Mouse (Mus musculus) neural tube, embryonic 14.5 days (tissue): ENCODE measurements around the gene Rere. TPM values are rescaled to one million over a fixed set of nuclear protein-coding genes. Genes with fewer than 3 reads are reported as not detected.
A peak's percentile ranks its signal among the peaks of the same experiment; 100 is the strongest.

Experiments
- ATAC-seq: fragments of 200-750 bp; cut with Nextera tagmentation; 2 replicates; pipeline ENCODE4 v1.8.0; 2017; ENCODE audit warnings: low read depth, mild to moderate bottlenecking, moderate TSS enrichment, moderate library complexity
- H3K27ac ChIP-seq: fragments of 300-500 bp; sonication (generic); 2 replicates; pipeline ENCODE4 v1.5.1; 2014; ENCODE audit warnings: low read depth, mild to moderate bottlenecking, control low read depth, low read length, moderate library complexity, mixed read lengths
- H3K27me3 ChIP-seq: fragments of 300-500 bp; sonication (generic); 2 replicates; pipeline ENCODE4 v1.6.1; 2014; ENCODE audit warnings: low read length; ENCODE audit not compliant: control insufficient read depth, insufficient read depth
- H3K36me3 ChIP-seq: fragments of 300-500 bp; sonication (generic); 2 replicates; pipeline ENCODE4 v1.6.1; 2014; ENCODE audit warnings: low read length, mixed read lengths; ENCODE audit not compliant: control insufficient read depth, insufficient read depth
- H3K4me1 ChIP-seq: fragments of 300-500 bp; sonication (generic); 2 replicates; pipeline ENCODE4 v1.6.1; 2014; ENCODE audit warnings: low read length; ENCODE audit not compliant: control insufficient read depth, insufficient read depth
- H3K4me2 ChIP-seq: fragments of 300-500 bp; sonication (generic); 2 replicates; pipeline ENCODE4 v1.6.1; 2014; ENCODE audit warnings: mild to moderate bottlenecking, low read depth, low read length, control low read depth
- H3K4me3 ChIP-seq: fragments of 300-500 bp; sonication (generic); 2 replicates; pipeline ENCODE4 v1.5.1; 2014; ENCODE audit warnings: low read depth, low read length, control low read depth, mixed read lengths
- H3K9ac ChIP-seq: fragments of 300-500 bp; sonication (generic); replicated peaks from 2 replicates; pipeline ENCODE4 v1.6.1; 2014; ENCODE audit warnings: low read depth, mild to moderate bottlenecking, control low read depth, low read length, mixed read lengths
- H3K9me3 ChIP-seq: fragments of 300-500 bp; sonication (generic); 2 replicates; pipeline ENCODE4 v1.6.1; 2016; ENCODE audit warnings: low read length; ENCODE audit not compliant: control insufficient read depth
- WGBS: fragments of 180-500 bp; shearing (Covaris S2); extraction: QIAGEN DNeasy Blood & Tissue Kit; methylation state at CpG from one replicate; pipeline ENCODE4 v1.1.7; 2014; 5-methylcytosine and 5-hydroxymethylcytosine counted together
- polyA plus RNA-seq: library from polyadenylated mRNA; unstranded; fragments of >200 nt; fragmentation: Nextera tagmentation; extraction: Ambion mirVana; gene quantifications from 2 replicates; pipeline ENCODE4 v1.2.1, GENCODE M21; 2014

The Rere gene
- polyA plus RNA-seq, 1 experiment from 2014 or later: 50.7 TPM

DNA sequence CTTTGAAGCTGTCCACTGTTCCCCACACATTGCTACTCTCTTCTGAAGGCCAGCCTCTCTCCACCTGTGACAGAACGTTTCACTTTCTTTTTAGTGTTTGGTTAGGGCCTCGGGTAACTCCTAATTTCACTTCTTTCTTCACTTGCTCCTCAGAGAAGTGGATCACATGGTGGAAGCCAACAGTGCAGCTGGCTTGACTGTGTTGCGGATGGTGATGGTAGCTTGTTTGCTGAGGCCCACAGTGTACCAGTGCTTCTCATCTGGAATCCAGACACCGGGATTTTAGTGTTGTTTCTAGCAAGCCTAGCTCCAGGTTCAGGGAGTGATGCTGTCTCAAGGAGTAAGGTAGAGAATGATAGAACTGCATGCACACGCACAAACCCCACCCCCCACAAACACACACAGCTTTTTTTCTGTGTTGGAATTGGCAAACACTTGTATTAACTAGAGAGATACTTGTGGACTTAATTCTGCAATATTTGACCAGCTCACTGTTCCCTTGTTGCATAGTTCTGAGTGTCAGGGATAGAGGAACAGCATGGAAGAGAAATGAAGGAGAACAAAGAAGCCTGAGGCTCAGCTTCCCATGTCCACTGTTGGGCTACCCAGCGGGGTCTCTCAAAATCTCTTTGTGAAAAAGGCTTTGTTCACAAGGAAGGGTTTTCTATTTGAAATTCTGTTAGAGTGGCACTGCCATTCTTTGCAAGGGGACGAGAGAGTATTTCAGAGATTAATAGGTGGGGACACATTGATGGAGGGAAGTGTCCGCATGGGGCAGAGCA is 144.8 kb downstream of the Rere start:
- no peak overlapping the region for H3K4me3 ChIP-seq
- H3K27me3 ChIP-seq: no peaks in the 10 kb centered on the region
- peaks cover 28% of the 10 kb centered on the region for H3K4me1 ChIP-seq
- H3K9me3 ChIP-seq: no peaks in the 10 kb centered on the region
- peak overlapping the region; percentile 88 for H3K27ac ChIP-seq
- WGBS: 39% methylated on average over 8 of the region's 8 CpGs
- no peak for ATAC-seq
- no peak overlapping the region; the same call in 1 of the 2 replicates for H3K4me2 ChIP-seq
- H3K9ac ChIP-seq: peak overlapping the region; percentile 34; the same call in 1 of the 2 replicates
- H3K36me3 ChIP-seq: no peaks in the 10 kb centered on the region

DNA sequence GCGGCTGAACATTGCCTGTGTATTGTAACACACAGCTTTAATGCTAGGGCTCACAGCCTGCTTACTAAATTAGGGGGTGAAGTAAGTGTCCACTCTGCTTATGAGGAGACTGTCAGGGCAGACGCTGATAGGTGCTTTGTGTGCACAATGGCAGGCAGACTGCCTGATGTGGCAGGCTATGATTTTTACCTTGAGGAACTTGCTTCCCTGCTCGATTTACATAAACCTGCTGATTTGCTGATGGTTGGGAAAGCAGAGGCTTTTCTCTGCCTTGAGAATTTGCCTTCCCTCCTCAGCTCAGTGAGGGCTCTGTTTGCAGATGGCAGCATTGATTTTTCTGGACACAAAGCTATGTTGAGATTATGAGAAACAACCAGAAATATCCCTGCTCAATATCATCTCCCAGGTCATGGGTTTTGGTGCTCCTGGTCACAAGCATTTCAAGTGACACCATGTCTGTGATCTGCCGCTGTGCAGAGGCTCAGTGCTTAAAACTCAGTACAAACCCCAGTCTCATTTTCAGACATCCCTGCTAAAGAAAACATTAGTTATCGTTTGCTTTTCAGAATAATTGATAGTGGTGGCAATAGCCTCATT is 145.5 kb downstream of the Rere start:
- Histone ChIP-seq H3K27ac (peak overlapping the region; percentile 88), H3K4me2 (no peak overlapping the region), H3K9ac (peak overlapping the region; percentile 34; the same call in 1 of the 2 replicates), H3K4me3 (no peak overlapping the region), H3K36me3 (no peaks in the 10 kb centered on the region), H3K27me3 (no peaks in the 10 kb centered on the region), H3K9me3 (no peaks in the 10 kb centered on the region), H3K4me1 (peaks cover 28% of the 10 kb centered on the region)
- 9% methylated on average over 5 of the region's 5 CpGs for WGBS
- ATAC-seq: peak; percentile 47

DNA sequence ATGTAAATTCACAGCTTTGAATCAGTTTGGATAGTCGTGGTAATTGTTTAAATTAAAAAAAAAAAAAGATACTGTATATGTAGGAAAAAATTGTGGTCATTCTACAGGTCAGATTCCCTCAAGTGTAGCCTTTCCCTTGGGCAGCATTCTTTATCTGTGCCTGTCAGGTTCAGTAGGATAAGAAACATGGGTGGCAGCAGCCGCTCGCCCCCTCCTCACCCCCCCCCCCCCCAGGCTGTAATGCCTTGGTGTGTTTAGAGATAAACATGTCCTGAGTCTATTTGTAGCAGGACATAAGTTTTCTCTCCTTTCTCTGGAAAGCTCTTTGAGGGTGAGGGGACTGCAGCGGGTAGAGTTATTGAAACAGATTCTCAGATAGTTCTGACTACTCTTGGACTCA is 147.3 kb downstream of the Rere start:
- H3K4me3 ChIP-seq: no peak overlapping the region
- ATAC-seq: no peak
- no peaks in the 10 kb centered on the region for H3K9me3 ChIP-seq
- peaks cover 27% of the 10 kb centered on the region for H3K4me1 ChIP-seq
- H3K9ac ChIP-seq: no peak overlapping the region
- no peaks in the 10 kb centered on the region for H3K27me3 ChIP-seq
- H3K36me3 ChIP-seq: no peaks in the 10 kb centered on the region
- no peak overlapping the region for H3K4me2 ChIP-seq
- no peak overlapping the region for H3K27ac ChIP-seq
- WGBS: 74% methylated on average over 4 of the region's 4 CpGs

DNA sequence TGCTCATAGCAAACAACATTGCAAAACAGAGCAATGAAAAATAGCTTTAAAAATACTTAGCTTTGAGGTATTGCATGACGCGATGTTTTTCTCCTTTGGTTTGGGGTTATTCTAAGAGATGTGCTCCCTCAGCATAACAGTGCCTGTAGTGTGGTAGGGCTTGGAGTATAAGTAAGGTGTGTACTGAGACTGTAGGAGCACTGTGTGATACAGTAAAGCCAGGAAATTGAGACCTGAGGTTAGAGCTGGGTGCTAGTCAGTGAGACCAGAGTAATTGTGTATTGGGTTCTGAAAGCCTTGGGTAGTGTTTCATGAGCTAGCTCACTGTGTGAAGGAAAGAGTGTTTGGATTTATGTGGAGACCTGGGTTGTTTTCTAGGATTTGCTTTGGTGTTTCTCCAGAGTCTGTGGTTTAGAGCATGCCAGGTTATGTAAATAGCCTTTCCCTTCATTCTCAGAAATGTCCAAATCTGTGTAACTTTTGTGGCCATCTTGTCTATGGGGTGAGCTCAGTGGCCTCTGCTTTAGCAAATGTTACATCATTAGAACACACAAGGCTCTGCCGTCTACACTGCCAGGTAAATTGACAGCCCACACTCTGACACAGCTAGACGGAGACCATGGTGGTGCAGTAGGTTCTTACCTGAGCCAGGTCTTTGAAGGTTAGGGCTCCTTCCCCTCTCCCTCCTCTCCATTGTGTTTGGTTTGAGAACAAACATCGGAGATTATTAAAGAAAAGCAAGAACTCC is 152.6 kb downstream of the Rere start:
- Histone ChIP-seq H3K4me1 (no peaks in the 10 kb centered on the region; the same call in 1 of the 2 replicates), H3K4me3 (no peak overlapping the region), H3K27ac (no peak overlapping the region), H3K9me3 (no peaks in the 10 kb centered on the region), H3K9ac (no peak overlapping the region), H3K4me2 (no peak overlapping the region), H3K36me3 (no peaks in the 10 kb centered on the region), H3K27me3 (no peaks in the 10 kb centered on the region)
- WGBS: 94% methylated on average over 5 of the region's 5 CpGs
- no peak for ATAC-seq

DNA sequence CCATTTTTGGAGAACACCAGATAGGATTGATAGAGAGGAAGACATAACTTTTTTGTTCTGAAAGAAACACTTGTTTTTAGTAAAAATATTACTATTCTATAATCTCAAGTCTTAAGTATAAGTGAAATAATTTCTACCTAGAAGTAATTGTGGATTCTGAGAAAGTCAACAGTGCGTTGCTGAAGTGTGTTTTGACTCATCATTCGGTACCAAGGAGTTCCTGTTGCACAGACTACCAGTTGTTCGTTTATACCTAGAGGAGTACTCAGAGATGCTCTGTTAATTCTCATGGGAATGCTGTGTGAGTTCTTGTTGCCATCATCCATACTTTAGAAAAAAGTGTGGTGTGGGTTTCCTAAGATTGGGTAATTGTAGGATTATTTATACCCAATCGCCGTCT is 154.1 kb downstream of the Rere start:
- H3K4me3 ChIP-seq: no peak overlapping the region
- no peak overlapping the region for H3K27ac ChIP-seq
- H3K4me2 ChIP-seq: no peak overlapping the region
- no peaks in the 10 kb centered on the region; the same call in 1 of the 2 replicates for H3K4me1 ChIP-seq
- no peaks in the 10 kb centered on the region for H3K36me3 ChIP-seq
- no peak for ATAC-seq
- H3K9ac ChIP-seq: no peak overlapping the region
- WGBS: 92% methylated on average over 5 of the region's 5 CpGs
- H3K9me3 ChIP-seq: no peaks in the 10 kb centered on the region
- H3K27me3 ChIP-seq: no peaks in the 10 kb centered on the region

DNA sequence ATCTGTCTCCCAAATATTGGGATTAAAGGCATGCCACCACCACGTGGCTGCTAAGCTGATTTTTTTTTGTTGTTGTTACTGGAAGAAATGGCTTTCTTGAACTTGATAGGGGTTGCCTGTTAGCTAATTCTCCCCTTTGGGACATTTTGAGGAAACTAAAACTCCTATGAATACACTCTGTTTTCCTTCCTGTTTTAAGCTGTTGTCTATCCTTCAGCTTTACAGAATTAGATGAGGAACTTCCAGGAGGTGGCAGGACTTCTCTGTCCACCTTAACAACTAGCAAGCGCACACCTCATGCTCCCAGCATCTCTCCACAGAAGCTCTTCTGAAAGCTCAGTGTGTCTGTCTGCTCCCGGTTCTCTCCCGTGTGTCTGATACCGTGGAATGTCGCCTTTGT is 157.2 kb downstream of the Rere start:
- peaks cover 5% of the 10 kb centered on the region for H3K4me1 ChIP-seq
- no peaks in the 10 kb centered on the region for H3K36me3 ChIP-seq
- H3K9ac ChIP-seq: no peak overlapping the region
- H3K27ac ChIP-seq: no peak overlapping the region
- no peak for ATAC-seq
- no peak overlapping the region for H3K4me2 ChIP-seq
- H3K27me3 ChIP-seq: no peaks in the 10 kb centered on the region
- H3K4me3 ChIP-seq: no peak overlapping the region
- no peaks in the 10 kb centered on the region for H3K9me3 ChIP-seq
- 84% methylated on average over 6 of the region's 6 CpGs for WGBS

DNA sequence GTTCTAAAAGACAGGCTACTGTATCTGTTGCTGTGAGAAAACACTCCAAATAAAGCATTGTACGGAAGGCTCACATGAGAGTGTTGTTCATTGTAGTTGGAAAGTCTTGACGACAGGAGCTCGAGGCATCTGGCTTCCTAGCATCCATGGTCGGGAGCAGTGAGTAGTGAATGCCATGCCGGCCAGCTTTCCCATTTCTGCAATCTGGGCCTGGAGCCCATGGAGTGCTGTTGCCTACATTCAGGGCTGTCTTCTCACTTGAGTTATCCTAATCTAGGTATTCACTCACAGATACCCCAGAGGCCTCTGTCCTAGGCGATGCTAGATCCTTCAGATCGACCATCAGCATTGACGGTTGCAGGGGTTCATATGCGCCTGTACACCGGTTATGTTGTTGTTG is 160.5 kb downstream of the Rere start:
- H3K4me3 ChIP-seq: no peak overlapping the region
- H3K36me3 ChIP-seq: no peaks in the 10 kb centered on the region
- H3K9ac ChIP-seq: no peak overlapping the region
- no peak for ATAC-seq
- H3K27me3 ChIP-seq: no peaks in the 10 kb centered on the region
- no peak overlapping the region for H3K4me2 ChIP-seq
- peaks cover 25% of the 10 kb centered on the region for H3K4me1 ChIP-seq
- H3K27ac ChIP-seq: no peak overlapping the region
- 66% methylated on average over 10 of the region's 10 CpGs for WGBS
- H3K9me3 ChIP-seq: no peaks in the 10 kb centered on the region

DNA sequence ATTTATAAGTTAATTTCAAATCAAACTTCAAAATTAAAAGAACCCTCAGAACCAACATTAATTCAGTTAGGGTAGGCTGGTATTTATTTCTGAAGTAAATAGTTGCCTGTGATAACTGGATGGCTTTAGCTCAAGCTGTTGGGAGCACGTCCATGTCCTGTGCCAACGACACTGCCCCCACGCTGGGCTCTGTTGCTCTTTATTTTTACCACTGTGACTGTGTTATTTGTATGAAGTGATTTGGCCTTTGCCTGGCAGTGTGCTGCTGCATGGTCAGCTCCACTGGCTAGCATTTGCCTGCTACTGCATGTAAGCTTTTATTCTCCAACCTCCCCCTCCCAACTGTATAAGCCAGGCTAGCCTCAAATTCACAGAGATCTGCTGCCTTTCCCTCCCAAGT is 162.6 kb downstream of the Rere start:
- Histone ChIP-seq H3K27me3 (no peaks in the 10 kb centered on the region), H3K27ac (no peak overlapping the region), H3K4me2 (no peak overlapping the region), H3K4me3 (no peak overlapping the region), H3K9me3 (no peaks in the 10 kb centered on the region), H3K36me3 (no peaks in the 10 kb centered on the region), H3K4me1 (peaks cover 30% of the 10 kb centered on the region), H3K9ac (no peak overlapping the region)
- 75% methylated on average over 3 of the region's 3 CpGs for WGBS
- ATAC-seq: no peak

DNA sequence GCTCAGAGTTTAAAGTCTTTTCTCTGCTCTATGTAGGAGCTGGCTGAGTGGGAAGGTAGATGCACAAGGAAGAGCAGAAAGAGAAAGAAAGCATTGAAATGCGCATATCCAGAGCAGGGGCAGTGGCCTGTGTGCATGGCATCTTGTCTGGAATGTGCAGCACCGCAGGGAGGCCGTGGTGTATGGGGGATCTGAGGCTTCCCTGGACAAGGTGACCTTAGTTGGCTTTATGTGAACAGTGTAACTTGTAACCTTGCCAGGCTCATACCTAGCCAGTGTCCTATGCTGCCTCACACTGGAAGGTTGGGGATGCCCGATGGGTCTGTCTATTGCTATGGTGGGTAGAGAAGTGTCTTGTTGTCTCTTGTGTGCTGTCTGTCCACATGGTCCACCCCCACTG is 165.2 kb downstream of the Rere start:
- peaks cover 42% of the 10 kb centered on the region for H3K4me1 ChIP-seq
- no peaks in the 10 kb centered on the region for H3K36me3 ChIP-seq
- WGBS: 58% methylated on average over 4 of the region's 4 CpGs

More for the DNA sequence above, 165.2 kb downstream of the Rere start:
- Histone ChIP-seq H3K9me3 (no peaks in the 10 kb centered on the region), H3K9ac (no peak overlapping the region), H3K27ac (peak overlapping the region; percentile 75), H3K4me3 (no peak overlapping the region), H3K27me3 (no peaks in the 10 kb centered on the region), H3K4me2 (no peak overlapping the region)
- ATAC-seq: no peak
